Mouse (Mus musculus): Measurements from ENCODE around the gene Smim4.

GRCm38 (mm10) chr14:31128101-31128825 is 493 bp downstream of the Smim4 start:
- TF ChIP-seq CTCF (IDR thresholded peaks at IDR 0.05; ENCODE audit: borderline replicate concordance, control insufficient read depth, extremely low read depth, insufficient read depth, low read length, poor library complexity) (no peak), POLR2A (IDR thresholded peaks at IDR 0.05; ENCODE audit: control insufficient read depth, extremely low read depth, insufficient read depth, low read length, poor library complexity) (no peak)

Data from thymus, adult 2 months (tissue).